Mouse (Mus musculus) midbrain, embryonic 10.5 days (tissue): ENCODE results near the gene Nenf. TPM values are rescaled to one million over a fixed set of nuclear protein-coding genes. Genes with fewer than 3 reads are reported as not detected.

Experiments used
- DNase-seq: peaks from one replicate; pipeline ENCODE4 v3.0.0-alpha.2; 2017; ENCODE audit warnings: low spot score
- H3K27ac ChIP-seq: fragments of 300-500 bp; sonication (generic); replicated peaks from 2 replicates; pipeline ENCODE4 v1.5.1; 2016; ENCODE audit warnings: mild to moderate bottlenecking
- H3K27me3 ChIP-seq: fragments of 300-500 bp; sonication (generic); 2 replicates; pipeline ENCODE4 v1.6.1; 2016; ENCODE audit warnings: low read depth, mild to moderate bottlenecking; ENCODE audit not compliant: poor library complexity, severe bottlenecking
- H3K36me3 ChIP-seq: fragments of 300-500 bp; sonication (generic); 2 replicates; pipeline ENCODE4 v1.6.1; 2016; ENCODE audit warnings: mild to moderate bottlenecking, moderate library complexity
- H3K4me1 ChIP-seq: fragments of 300-500 bp; sonication (generic); 2 replicates; pipeline ENCODE4 v1.6.1; 2016
- H3K4me3 ChIP-seq: fragments of 300-500 bp; sonication (generic); 2 replicates; pipeline ENCODE4 v1.5.1; 2016; ENCODE audit warnings: mild to moderate bottlenecking, moderate library complexity
- H3K9me3 ChIP-seq: fragments of 300-500 bp; sonication (generic); replicated peaks from 2 replicates; pipeline ENCODE4 v1.6.1; 2016; ENCODE audit warnings: mild to moderate bottlenecking
- WGBS: fragments of 180-500 bp; shearing (Covaris S2); methylation state at CpG from one replicate; pipeline ENCODE4 v1.1.7; 2016; 5-methylcytosine and 5-hydroxymethylcytosine counted together
- polyA plus RNA-seq: library from polyadenylated mRNA; unstranded; fragments of >200 nt; fragmentation: Nextera tagmentation; extraction: Ambion mirVana; gene quantifications from 2 replicates; pipeline ENCODE4 v1.2.1, GENCODE M21; 2016

The Nenf gene
- polyA plus RNA-seq, 1 experiment from 2014 or later = 49.4 TPM

DNA sequence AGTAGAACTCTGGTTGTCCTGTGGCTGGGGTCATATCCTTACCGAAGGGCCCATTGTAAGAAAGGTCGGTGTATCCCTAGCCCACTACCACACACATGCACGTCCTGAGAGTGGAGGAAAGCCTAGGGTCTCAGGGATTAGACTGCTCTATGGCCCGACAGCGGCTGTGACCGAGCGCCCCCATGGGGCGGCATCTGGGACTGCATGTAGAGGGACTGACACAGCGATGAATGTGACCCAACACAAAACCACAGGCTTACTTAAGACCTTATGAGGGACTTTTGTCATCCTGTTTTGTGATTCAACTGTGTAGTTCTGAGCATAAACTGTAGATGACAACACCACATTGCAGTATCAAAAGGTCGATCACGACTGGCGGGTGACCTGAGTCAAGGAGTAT lies 42.5 kb downstream of the Nenf start:
- H3K9me3 ChIP-seq = no peaks in the 10 kb centered on the region
- H3K27ac ChIP-seq = no peak overlapping the region
- H3K4me1 ChIP-seq = peaks cover 14% of the 10 kb centered on the region
- no peak overlapping the region for H3K4me3 ChIP-seq
- 0 out of 2 replicates have a peak, but pooled peaks cover 7% of the 10 kb centered on the region for H3K27me3 ChIP-seq
- DNase-seq = peak; percentile 84
- H3K36me3 ChIP-seq = no peaks in the 10 kb centered on the region
- 5% methylated on average over 12 of the region's 12 CpGs for WGBS

DNA sequence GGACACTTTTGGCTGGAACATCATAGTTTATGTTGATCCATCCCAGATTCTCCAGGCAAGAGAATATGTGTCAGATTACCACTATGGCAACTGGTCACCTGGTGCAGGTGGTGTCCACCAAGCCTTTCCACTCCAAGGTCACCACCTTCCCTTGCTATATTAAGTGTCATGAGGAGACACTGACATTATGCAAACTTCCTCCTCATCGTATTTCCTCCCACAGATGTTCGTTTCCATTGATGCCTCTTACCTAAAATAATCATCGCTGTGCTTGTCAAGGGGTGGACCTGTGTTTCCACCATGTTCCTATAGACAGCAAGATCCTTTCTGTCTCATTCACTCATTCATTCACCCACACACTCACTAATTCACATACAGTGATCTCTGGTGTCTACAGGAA lies 45.3 kb downstream of the Nenf start:
- no peaks in the 10 kb centered on the region for H3K9me3 ChIP-seq
- H3K4me3 ChIP-seq = no peak overlapping the region
- no peak overlapping the region for H3K27ac ChIP-seq
- H3K4me1 ChIP-seq = peaks cover 19% of the 10 kb centered on the region
- H3K27me3 ChIP-seq = 0 out of 2 replicates have a peak, but pooled peaks cover 9% of the 10 kb centered on the region
- 93% methylated on average over 3 of the region's 3 CpGs for WGBS
- no peaks in the 10 kb centered on the region for H3K36me3 ChIP-seq
- DNase-seq = no peak

GRCm38 (mm10) chr1:191269648-191269952 lies 48.4 kb downstream of the Nenf start:
- DNase-seq = no peak
- Histone ChIP-seq H3K36me3 (no peaks in the 10 kb centered on the region), H3K27me3 (peaks cover 35% of the 10 kb centered on the region), H3K9me3 (no peaks in the 10 kb centered on the region), H3K4me1 (peaks cover 19% of the 10 kb centered on the region), H3K4me3 (no peak overlapping the region), H3K27ac (no peak overlapping the region)
- WGBS = 71% methylated on average over 8 of the region's 8 CpGs

DNA sequence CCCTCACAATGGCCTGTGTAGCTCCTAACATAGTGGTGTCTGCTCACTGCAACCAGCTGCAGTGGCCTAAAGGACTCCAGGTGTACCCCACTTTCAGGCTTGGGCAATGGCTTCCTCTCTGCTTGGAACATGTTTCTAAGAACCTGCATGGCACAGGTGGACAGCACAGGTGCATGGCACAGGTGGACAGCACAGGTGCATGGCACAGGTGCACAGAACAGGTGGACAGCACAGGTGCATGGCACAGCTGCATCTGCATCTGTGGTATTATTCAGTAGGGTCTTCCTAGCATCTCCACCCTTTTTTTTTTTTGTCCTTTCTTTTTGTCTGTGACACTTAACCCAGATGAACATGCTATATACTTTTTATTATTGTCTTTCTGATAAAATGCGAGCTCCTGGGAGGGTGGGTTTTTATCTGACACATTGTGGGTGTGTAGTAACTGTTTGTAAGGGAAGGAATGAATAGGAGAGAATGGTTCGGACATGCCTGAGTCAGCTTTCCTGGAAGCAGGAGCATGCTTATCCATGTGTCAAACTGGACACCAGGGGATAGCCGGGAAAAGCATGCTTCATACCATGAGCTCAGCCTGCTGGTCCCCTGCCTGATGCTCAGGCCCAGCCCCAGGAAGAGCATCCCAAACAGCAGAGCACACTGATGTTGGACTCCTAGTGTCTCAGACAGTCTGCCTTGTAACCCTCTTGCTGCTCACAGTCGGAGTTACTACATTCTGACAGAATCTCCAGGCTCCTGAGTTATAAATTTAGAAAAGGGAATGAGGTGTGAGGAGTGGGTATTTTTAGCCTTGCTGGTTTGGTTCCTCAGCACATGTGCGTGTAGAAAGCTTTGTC lies 49.0 kb downstream of the Nenf start:
- 83% methylated on average over 5 of the region's 5 CpGs for WGBS
- no peaks in the 10 kb centered on the region for H3K9me3 ChIP-seq
- H3K27me3 ChIP-seq = peaks cover 36% of the 10 kb centered on the region
- no peak overlapping the region for H3K27ac ChIP-seq
- DNase-seq = no peak
- H3K4me1 ChIP-seq = peaks cover 19% of the 10 kb centered on the region
- H3K36me3 ChIP-seq = no peaks in the 10 kb centered on the region
- no peak overlapping the region for H3K4me3 ChIP-seq

- H3K27ac ChIP-seq = no peak overlapping the region
- H3K27me3 ChIP-seq = peaks cover 48% of the 10 kb centered on the region
- H3K4me3 ChIP-seq = no peak overlapping the region
- 47% methylated on average over 5 of the region's 5 CpGs for WGBS
- H3K9me3 ChIP-seq = no peaks in the 10 kb centered on the region
- no peaks in the 10 kb centered on the region for H3K36me3 ChIP-seq
- H3K4me1 ChIP-seq = peaks cover 19% of the 10 kb centered on the region
- DNase-seq = no peak
These were observed 50.1 kb downstream of the Nenf start for GRCm38 (mm10) chr1:191267856-191268255.

- H3K4me3 ChIP-seq = no peak overlapping the region
- WGBS = 85% methylated on average over 5 of the region's 5 CpGs
- H3K27me3 ChIP-seq = peaks cover 48% of the 10 kb centered on the region
- H3K4me1 ChIP-seq = peaks cover 22% of the 10 kb centered on the region
- H3K27ac ChIP-seq = no peak overlapping the region
- DNase-seq = no peak
- no peaks in the 10 kb centered on the region for H3K36me3 ChIP-seq
- H3K9me3 ChIP-seq = no peaks in the 10 kb centered on the region
These were observed 50.8 kb downstream of the Nenf start for GRCm38 (mm10) chr1:191267162-191267561.

DNA sequence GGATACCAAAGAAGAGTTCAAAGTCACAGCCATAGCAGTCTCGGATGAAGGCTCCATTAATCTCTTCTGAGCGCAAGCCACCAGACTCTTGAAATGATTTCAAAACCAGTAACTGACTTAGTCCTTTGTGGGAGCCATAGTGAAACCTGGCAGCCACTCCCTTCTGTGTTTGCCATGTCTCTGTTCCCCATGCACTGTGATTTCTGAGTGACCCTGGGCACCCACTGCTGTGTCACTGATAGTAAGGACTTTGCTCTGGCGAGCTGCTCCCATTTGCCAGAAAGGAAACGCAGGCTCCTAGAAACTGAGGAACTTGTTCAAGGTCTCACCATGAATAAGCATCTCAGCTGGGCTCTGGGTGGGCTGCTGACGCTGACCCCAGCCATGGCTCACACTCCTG lies 54.5 kb downstream of the Nenf start:
- Histone ChIP-seq H3K36me3 (no peaks in the 10 kb centered on the region), H3K4me1 (peaks cover 39% of the 10 kb centered on the region), H3K4me3 (no peak overlapping the region), H3K27me3 (peaks cover 77% of the 10 kb centered on the region), H3K9me3 (no peaks in the 10 kb centered on the region), H3K27ac (no peak overlapping the region)
- no peak for DNase-seq
- 89% methylated on average over 5 of the region's 5 CpGs for WGBS

- Histone ChIP-seq H3K9me3 (no peaks in the 10 kb centered on the region), H3K4me3 (no peak overlapping the region), H3K27me3 (peaks cover 85% of the 10 kb centered on the region), H3K36me3 (no peaks in the 10 kb centered on the region), H3K27ac (0 out of 2 replicates have a peak overlapping the region, but pooled peaks have one; percentile 4), H3K4me1 (peaks cover 29% of the 10 kb centered on the region)
- WGBS = 13% methylated on average over 6 of the region's 6 CpGs
- DNase-seq = peak; percentile 52
These were observed 56.1 kb downstream of the Nenf start for GRCm38 (mm10) chr1:191261861-191262260.

- H3K4me1 ChIP-seq = peaks cover 35% of the 10 kb centered on the region
- 75% methylated on average over 5 of the region's 5 CpGs for WGBS
- H3K27me3 ChIP-seq = peaks cover 75% of the 10 kb centered on the region
- DNase-seq = no peak
- H3K4me3 ChIP-seq = no peak overlapping the region
- no peak overlapping the region for H3K27ac ChIP-seq
- no peaks in the 10 kb centered on the region for H3K9me3 ChIP-seq
- no peaks in the 10 kb centered on the region for H3K36me3 ChIP-seq
These were observed 58.3 kb downstream of the Nenf start for GRCm38 (mm10) chr1:191259661-191260060.

GRCm38 (mm10) chr1:191259121-191259520 lies 58.9 kb downstream of the Nenf start:
- Histone ChIP-seq H3K27ac (no peak overlapping the region), H3K4me3 (no peak overlapping the region), H3K4me1 (peaks cover 39% of the 10 kb centered on the region), H3K27me3 (peaks cover 69% of the 10 kb centered on the region), H3K9me3 (no peaks in the 10 kb centered on the region), H3K36me3 (no peaks in the 10 kb centered on the region)
- 28% methylated on average over 7 of the region's 7 CpGs for WGBS
- DNase-seq = no peak

DNA sequence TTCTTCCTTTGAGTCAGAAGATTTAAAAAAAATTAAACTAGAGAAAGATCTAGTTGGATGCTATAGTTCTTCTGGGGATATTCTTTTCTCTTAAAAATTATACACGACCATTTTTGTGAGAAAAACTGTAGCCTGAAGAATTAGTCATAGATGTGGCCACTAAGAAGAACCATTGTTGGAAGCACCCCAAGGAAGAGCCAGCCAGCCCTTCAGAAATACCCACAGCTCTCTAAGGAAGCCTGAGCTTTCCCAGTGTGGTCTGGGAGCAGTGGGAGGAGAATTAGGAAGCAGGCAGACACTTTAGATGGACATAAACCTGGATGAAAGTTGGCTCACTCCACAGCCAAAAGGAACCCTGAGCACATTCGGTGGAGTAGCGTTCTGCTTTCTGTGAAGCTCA lies 59.5 kb downstream of the Nenf start:
- Histone ChIP-seq H3K27ac (no peak overlapping the region), H3K4me3 (no peak overlapping the region), H3K27me3 (peaks cover 63% of the 10 kb centered on the region), H3K4me1 (peaks cover 39% of the 10 kb centered on the region), H3K36me3 (no peaks in the 10 kb centered on the region), H3K9me3 (no peaks in the 10 kb centered on the region)
- no peak for DNase-seq
- 62% methylated on average over 3 of the region's 3 CpGs for WGBS

DNA sequence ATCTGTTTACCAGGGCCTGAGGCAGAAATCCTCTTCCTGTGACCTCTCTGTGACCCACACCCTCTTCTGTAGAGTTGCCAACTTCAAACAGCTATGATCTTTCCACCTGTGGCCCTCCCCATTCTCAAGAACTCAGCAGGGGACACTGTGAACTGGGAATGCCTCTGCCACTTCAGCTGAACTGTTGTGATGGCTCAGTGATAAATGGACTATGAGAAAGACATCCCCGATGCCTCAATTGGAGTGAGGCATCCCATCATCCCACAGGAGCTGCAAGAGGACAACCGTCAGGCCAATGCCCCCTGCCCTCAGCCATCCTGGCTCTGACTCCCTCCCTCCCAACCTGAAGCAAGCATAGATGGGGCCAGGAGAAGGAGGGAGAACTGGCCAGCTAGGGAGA lies 60.0 kb downstream of the Nenf start:
- DNase-seq = no peak
- Histone ChIP-seq H3K4me1 (peaks cover 39% of the 10 kb centered on the region), H3K9me3 (no peaks in the 10 kb centered on the region), H3K36me3 (no peaks in the 10 kb centered on the region), H3K27me3 (peaks cover 58% of the 10 kb centered on the region), H3K4me3 (no peak overlapping the region), H3K27ac (no peak overlapping the region)
- 86% methylated on average over 2 of the region's 2 CpGs for WGBS

DNA sequence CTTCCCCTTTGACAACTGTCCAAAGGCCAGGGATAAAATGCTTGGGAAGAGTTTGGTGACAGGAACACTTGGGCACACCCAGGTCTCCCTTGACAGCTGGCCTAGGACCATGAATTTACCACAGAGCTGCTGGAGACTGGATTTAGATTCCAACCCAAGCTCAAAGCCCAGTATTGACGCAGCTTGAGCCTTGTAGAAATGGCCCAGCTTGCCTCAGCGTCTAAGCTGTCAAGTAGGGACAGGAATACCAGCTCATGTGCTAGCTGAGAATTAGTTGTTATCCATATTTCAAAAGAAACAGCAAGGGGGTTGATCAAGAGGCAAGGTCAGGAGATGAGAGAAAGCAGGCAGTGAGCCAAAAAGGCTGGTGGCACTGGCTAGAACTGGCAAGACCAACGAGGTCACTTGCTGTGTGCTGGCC lies 60.6 kb downstream of the Nenf start:
- H3K36me3 ChIP-seq = no peaks in the 10 kb centered on the region
- no peak overlapping the region for H3K4me3 ChIP-seq
- no peak for DNase-seq
- no peaks in the 10 kb centered on the region for H3K9me3 ChIP-seq
- peaks cover 38% of the 10 kb centered on the region for H3K4me1 ChIP-seq
- peaks cover 57% of the 10 kb centered on the region for H3K27me3 ChIP-seq
- H3K27ac ChIP-seq = no peak overlapping the region
- 86% methylated on average over 3 of the region's 3 CpGs for WGBS
